Mouse (Mus musculus) neural tube, embryonic 13.5 days (tissue): ENCODE data around the gene Gstt1. TPM values are rescaled to one million over a fixed set of nuclear protein-coding genes. Genes with fewer than 3 reads are reported as not detected.

Source experiments
- ATAC-seq: fragments of 200-750 bp; cut with Nextera tagmentation; 2 replicates; pipeline ENCODE4 v1.8.0; 2017; ENCODE audit warnings: low read depth, mild to moderate bottlenecking, moderate TSS enrichment, moderate library complexity
- H3K27ac ChIP-seq: fragments of 300-500 bp; sonication (generic); replicated peaks from 2 replicates; pipeline ENCODE4 v1.5.1; 2015; ENCODE audit warnings: moderate library complexity, mild to moderate bottlenecking, inconsistent platforms
- H3K27me3 ChIP-seq: fragments of 300-500 bp; sonication (generic); 2 replicates; pipeline ENCODE4 v1.6.1; 2015; ENCODE audit warnings: mild to moderate bottlenecking, inconsistent platforms
- H3K36me3 ChIP-seq: fragments of 300-500 bp; sonication (generic); 2 replicates; pipeline ENCODE4 v1.6.1; 2015; ENCODE audit warnings: mild to moderate bottlenecking, inconsistent platforms
- H3K4me1 ChIP-seq: fragments of 300-500 bp; sonication (generic); replicated peaks from 2 replicates; pipeline ENCODE4 v1.6.1; 2015; ENCODE audit warnings: inconsistent platforms
- H3K4me2 ChIP-seq: fragments of 300-500 bp; sonication (generic); 2 replicates; pipeline ENCODE4 v1.6.1; 2015; ENCODE audit warnings: inconsistent platforms, mild to moderate bottlenecking, moderate library complexity
- H3K4me3 ChIP-seq: fragments of 300-500 bp; sonication (generic); 2 replicates; pipeline ENCODE4 v1.5.1; 2015; ENCODE audit warnings: mild to moderate bottlenecking, inconsistent platforms
- H3K9ac ChIP-seq: fragments of 300-500 bp; sonication (generic); 2 replicates; pipeline ENCODE4 v1.6.1; 2015; ENCODE audit warnings: moderate library complexity, mild to moderate bottlenecking, inconsistent platforms
- H3K9me3 ChIP-seq: fragments of 300-500 bp; sonication (generic); 2 replicates; pipeline ENCODE4 v1.6.1; 2016; ENCODE audit warnings: inconsistent platforms
- WGBS: fragments of 180-500 bp; shearing (Covaris S2); methylation state at CpG from one replicate; pipeline ENCODE4 v1.1.7; 2015; 5-methylcytosine and 5-hydroxymethylcytosine counted together
- polyA plus RNA-seq: library from polyadenylated mRNA; unstranded; fragments of >200 nt; fragmentation: Nextera tagmentation; extraction: Ambion mirVana; gene quantifications from 2 replicates; pipeline ENCODE4 v1.2.1, GENCODE M21; 2015

Gene Gstt1
- polyA plus RNA-seq, 1 experiment from 2014 or later = 5.6 TPM

GRCm38 (mm10) chr10:75743369-75743768 is 55.0 kb downstream of the Gstt1 start:
- Histone ChIP-seq H3K4me1 (peaks cover 5% of the 10 kb centered on the region), H3K27me3 (no peaks in the 10 kb centered on the region), H3K36me3 (peaks cover 92% of the 10 kb centered on the region), H3K9me3 (no peaks in the 10 kb centered on the region), H3K4me3 (no peak overlapping the region), H3K4me2 (no peak overlapping the region), H3K27ac (0 out of 2 replicates have a peak overlapping the region, but pooled peaks have one; percentile 23), H3K9ac (no peak overlapping the region)
- ATAC-seq = peak; percentile 4; the same call in 1 of the 2 replicates
- WGBS = 84% methylated on average over 12 of the region's 12 CpGs

- H3K4me1 ChIP-seq = peaks cover 5% of the 10 kb centered on the region
- no peak overlapping the region for H3K4me2 ChIP-seq
- H3K36me3 ChIP-seq = peaks cover 87% of the 10 kb centered on the region
- H3K27ac ChIP-seq = no peak overlapping the region
- no peak overlapping the region for H3K9ac ChIP-seq
- no peak overlapping the region for H3K4me3 ChIP-seq
- WGBS = 94% methylated on average over 3 of the region's 3 CpGs
- no peaks in the 10 kb centered on the region for H3K27me3 ChIP-seq
- no peaks in the 10 kb centered on the region for H3K9me3 ChIP-seq
- no peak for ATAC-seq
Measured at GRCm38 (mm10) chr10:75740866-75741265, 57.5 kb downstream of the Gstt1 start.

Other genes with a start within 250 kb of the Gstt1 start
- gene Lrrc75b, start 238.3 kb downstream of the Gstt1 start, polyA plus RNA-seq = 22.2 and 24.0 TPM in 2 replicates
- 0.40 and 1.6 TPM in 2 replicates for gene Ggt1, start 237.0 kb downstream of the Gstt1 start, polyA plus RNA-seq
- 1.6 and 2.4 TPM in 2 replicates for gene Ggt5, start 209.2 kb downstream of the Gstt1 start, polyA plus RNA-seq
- 7.1 TPM in 2 replicates for gene Susd2, start 154.6 kb downstream of the Gstt1 start, polyA plus RNA-seq
- gene Cabin1, start 34.2 kb downstream of the Gstt1 start, polyA plus RNA-seq = 31.7 and 31.9 TPM in 2 replicates
- gene Ddt, start 25.2 kb downstream of the Gstt1 start, polyA plus RNA-seq = 101 and 105 TPM in 2 replicates
- gene Gm20441, start 17.6 kb downstream of the Gstt1 start, polyA plus RNA-seq = not detected in 2 replicates
- gene Gstt3, start 17.2 kb downstream of the Gstt1 start, polyA plus RNA-seq = 0.96 and 1.3 TPM in 2 replicates
- gene Gstt4, start 24.0 kb upstream of the Gstt1 start, polyA plus RNA-seq = not detected in 2 replicates
- 5.8 and 8.0 TPM in 2 replicates for gene Gstt2, start 38.8 kb upstream of the Gstt1 start, polyA plus RNA-seq
- 1,679 and 1,725 TPM in 2 replicates for gene Mif, start 61.7 kb upstream of the Gstt1 start, polyA plus RNA-seq
- gene Derl3, start 94.8 kb upstream of the Gstt1 start, polyA plus RNA-seq = 2.1 and 2.9 TPM in 2 replicates
- gene Smarcb1, start 123.0 kb upstream of the Gstt1 start, polyA plus RNA-seq = 279 and 287 TPM in 2 replicates
- gene Chchd10, start 134.5 kb upstream of the Gstt1 start, polyA plus RNA-seq = 46.4 and 54.4 TPM in 2 replicates
- 39.0 and 40.4 TPM in 2 replicates for gene Mmp11, start 137.9 kb upstream of the Gstt1 start, polyA plus RNA-seq
- 1.4 and 3.0 TPM in 2 replicates for gene Gm867, start 142.1 kb upstream of the Gstt1 start, polyA plus RNA-seq
- gene Vpreb3, start 144.5 kb upstream of the Gstt1 start, polyA plus RNA-seq = 1.2 TPM in 2 replicates
- not detected in 2 replicates for gene Gm5134, start 155.9 kb upstream of the Gstt1 start, polyA plus RNA-seq
- gene Zfp280b, start 234.1 kb upstream of the Gstt1 start, polyA plus RNA-seq = 12.0 and 12.4 TPM in 2 replicates